Mouse (Mus musculus) kidney, postnatal 0 days (tissue): ENCODE measurements around the gene M1ap. TPM values are rescaled to one million over a fixed set of nuclear protein-coding genes. Genes with fewer than 3 reads are reported as not detected.

Experiments
- ATAC-seq: fragments of 200-750 bp; cut with Nextera tagmentation; replicated peaks from 2 replicates; pipeline ENCODE4 v1.8.0; 2017; ENCODE audit warnings: low read depth, moderate number of reproducible peaks, moderate TSS enrichment, moderate library complexity; ENCODE audit not compliant: low FRiP score
- DNase-seq: peaks from one replicate; pipeline ENCODE4 v3.0.0-alpha.2; 2016; ENCODE audit warnings: low spot score
- H3K27ac ChIP-seq: fragments of 300-500 bp; sonication (generic); 2 replicates; pipeline ENCODE4 v1.5.1; 2014; ENCODE audit warnings: mild to moderate bottlenecking
- H3K27me3 ChIP-seq: fragments of 300-500 bp; sonication (generic); 2 replicates; pipeline ENCODE4 v1.6.1; 2014; ENCODE audit warnings: low read length, mixed read lengths; ENCODE audit not compliant: insufficient read depth
- H3K36me3 ChIP-seq: fragments of 300-500 bp; sonication (generic); 2 replicates; pipeline ENCODE4 v1.6.1; 2014; ENCODE audit warnings: low read length, mixed read lengths; ENCODE audit not compliant: insufficient read depth
- H3K4me1 ChIP-seq: fragments of 300-500 bp; sonication (generic); replicated peaks from 2 replicates; pipeline ENCODE4 v1.6.1; 2014; ENCODE audit warnings: antibody characterized with exemption, low read length, mixed read lengths; ENCODE audit not compliant: insufficient read depth
- H3K4me2 ChIP-seq: fragments of 300-500 bp; sonication (generic); 2 replicates; pipeline ENCODE4 v1.6.1; 2014; ENCODE audit warnings: mild to moderate bottlenecking, low read length, moderate library complexity, mixed read lengths
- H3K4me3 ChIP-seq: fragments of 300-500 bp; sonication (generic); replicated peaks from 2 replicates; pipeline ENCODE4 v1.5.1; 2014; ENCODE audit warnings: low read depth, low read length
- H3K9ac ChIP-seq: fragments of 300-500 bp; sonication (generic); 2 replicates; pipeline ENCODE4 v1.6.1; 2014; ENCODE audit warnings: low read depth, low read length
- H3K9me3 ChIP-seq: fragments of 300-500 bp; sonication (generic); replicated peaks from 2 replicates; pipeline ENCODE4 v1.6.1; 2016; ENCODE audit warnings: low read length, inconsistent platforms, mixed read lengths
- CTCF ChIP-seq: IDR thresholded peaks from 2 replicates; pipeline ENCODE4 v1.5.1; 2016; ENCODE audit warnings: antibody characterized with exemption, low read depth, mild to moderate bottlenecking, moderate library complexity
- WGBS: fragments of 180-500 bp; shearing (Covaris S2); extraction: QIAGEN DNeasy Blood & Tissue Kit; methylation state at CpG from one replicate; pipeline ENCODE4 v1.1.7; 2014; 5-methylcytosine and 5-hydroxymethylcytosine counted together
- polyA plus RNA-seq: library from polyadenylated mRNA; unstranded; fragments of >200 nt; fragmentation: Nextera tagmentation; extraction: Ambion mirVana; gene quantifications from 2 replicates; pipeline ENCODE4 v1.2.1, GENCODE M21; 2015

Gene M1ap
- polyA plus RNA-seq, 1 experiment from 2014 or later: 0.32 TPM

DNA sequence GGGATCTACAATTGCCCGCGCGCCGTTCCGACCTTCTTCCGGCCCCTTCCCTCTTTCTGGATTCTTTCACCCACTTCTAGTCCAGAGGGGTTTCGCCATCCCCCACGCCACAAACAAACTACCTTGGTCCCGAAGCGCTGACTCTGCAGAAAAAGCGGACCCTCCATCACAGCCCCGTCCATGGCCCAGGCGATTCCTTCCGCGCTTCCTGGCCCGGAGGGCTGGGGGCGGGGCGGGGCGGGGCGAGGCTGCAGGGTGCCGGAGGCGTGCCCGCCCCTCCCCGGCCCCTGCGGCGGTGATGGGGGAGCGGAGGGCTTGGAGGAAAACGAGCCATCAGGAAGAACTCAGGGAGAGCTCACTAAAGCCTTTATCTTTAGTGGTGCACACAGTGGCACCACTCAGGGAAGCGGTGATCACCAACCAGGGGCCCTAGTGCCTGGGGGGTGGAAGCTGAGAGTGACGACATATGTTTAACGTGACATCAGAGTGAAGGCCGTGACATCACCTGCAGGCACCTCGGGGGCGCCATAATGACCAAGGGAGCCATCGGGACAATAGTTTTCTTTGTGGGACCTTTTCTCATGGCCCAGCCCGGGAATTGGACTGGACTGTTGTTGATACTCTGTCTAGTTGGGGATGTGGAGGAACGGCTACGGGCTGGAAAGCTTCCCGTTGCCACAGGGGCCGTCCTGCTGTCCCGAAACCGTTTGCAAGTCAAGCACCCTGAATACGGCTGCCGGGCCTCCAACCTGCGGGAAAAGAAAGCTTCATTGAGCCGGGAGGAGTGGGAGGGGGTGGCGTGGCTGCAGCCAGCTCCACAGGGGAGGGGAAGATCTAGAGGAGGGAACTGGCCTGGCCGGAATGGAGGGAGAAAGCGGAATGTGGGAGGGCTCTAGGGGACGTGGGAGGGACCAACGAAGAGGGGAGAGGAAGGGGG is 86.8 kb downstream of the M1ap start, which contains the start of the genes Dok1 and Loxl3:
Dok1 (minus strand) TSS at position 223 of the 937 bp plus-strand sequence.
Loxl3 (plus strand) TSS at position 925 of the 937 bp plus-strand sequence.
- Histone ChIP-seq H3K4me2 (peak within 1 kb of the TSS; percentile 82), H3K9ac (peak within 1 kb of the TSS; percentile 53), H3K9me3 (no peaks in the 10 kb centered on the region), H3K36me3 (no peaks in the 10 kb centered on the region), H3K27me3 (no peaks in the 10 kb centered on the region), H3K27ac (peak within 1 kb of the TSS; percentile 92), H3K4me3 (peak within 1 kb of the TSS; percentile 64), H3K4me1 (peaks cover 3% of the 10 kb centered on the region; the same call in 1 of the 2 replicates)
- DNase-seq: peak; percentile 98
- ATAC-seq: peak; percentile 75
- TF ChIP-seq CTCF: no peak
- under 1% methylated on average over 51 of the region's 51 CpGs for WGBS

DNA sequence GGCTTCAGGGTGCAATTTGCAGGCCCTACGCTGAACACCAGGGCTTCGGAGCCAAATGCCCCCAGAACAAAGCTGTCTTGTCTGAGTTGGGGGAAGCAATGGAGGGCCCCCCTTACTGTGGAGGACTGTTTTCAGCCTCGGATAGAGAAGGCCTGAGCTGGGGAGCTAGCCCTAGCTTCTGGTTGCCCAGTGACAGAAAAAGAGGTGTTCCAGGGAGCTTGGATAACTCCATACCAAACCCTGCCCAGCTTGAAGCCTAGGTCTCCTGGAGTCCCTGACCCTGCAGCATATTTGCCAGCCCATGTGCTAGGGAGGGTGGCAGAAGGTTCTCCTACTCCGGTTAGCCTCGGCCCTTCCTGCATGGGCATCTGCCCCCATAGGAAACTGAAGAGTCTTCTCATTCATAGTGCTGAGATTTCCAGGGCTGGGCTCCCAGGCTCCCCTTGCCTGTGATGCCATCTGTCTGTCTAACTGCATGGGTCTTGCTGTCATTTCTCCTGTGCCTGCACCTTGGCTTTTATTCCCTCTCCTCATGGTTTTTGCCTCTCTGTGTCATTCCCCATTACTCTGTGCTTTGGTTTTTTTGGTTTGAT is 87.9 kb downstream of the M1ap start:
- H3K4me3 ChIP-seq: peak overlapping the region; percentile 64
- TF ChIP-seq CTCF: no peak
- peak overlapping the region; percentile 92 for H3K27ac ChIP-seq
- peak overlapping the region; percentile 53 for H3K9ac ChIP-seq
- H3K36me3 ChIP-seq: no peaks in the 10 kb centered on the region
- H3K27me3 ChIP-seq: no peaks in the 10 kb centered on the region
- H3K9me3 ChIP-seq: no peaks in the 10 kb centered on the region
- WGBS: 33% methylated on average over 5 of the region's 5 CpGs
- ATAC-seq (no peak), DNase-seq (no peak)
- peaks cover 3% of the 10 kb centered on the region for H3K4me1 ChIP-seq
- peak overlapping the region; percentile 82 for H3K4me2 ChIP-seq

DNA sequence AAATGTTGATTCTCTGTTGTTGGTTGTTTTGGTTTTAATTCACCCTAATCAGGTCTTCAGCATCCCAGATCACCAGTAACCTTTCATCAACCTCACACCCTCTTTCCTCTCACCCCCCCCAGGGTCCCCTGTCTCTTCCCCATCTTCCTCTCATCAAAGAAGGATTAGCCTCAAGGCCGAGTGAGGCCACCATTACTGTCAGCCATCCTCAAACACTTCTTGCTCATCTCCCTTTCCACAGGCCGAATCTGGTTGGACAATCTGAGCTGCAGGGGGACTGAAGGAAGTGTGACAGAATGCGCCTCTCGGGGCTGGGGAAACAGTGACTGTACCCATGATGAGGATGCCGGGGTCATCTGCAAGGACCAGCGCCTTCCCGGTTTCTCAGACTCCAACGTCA is 90.5 kb downstream of the M1ap start:
- no peaks in the 10 kb centered on the region for H3K27me3 ChIP-seq
- DNase-seq (no peak), ATAC-seq (no peak)
- WGBS: 87% methylated on average over 8 of the region's 8 CpGs
- no peak overlapping the region for H3K4me2 ChIP-seq
- no peaks in the 10 kb centered on the region for H3K9me3 ChIP-seq
- H3K4me3 ChIP-seq: no peak overlapping the region
- no peak overlapping the region for H3K9ac ChIP-seq
- peaks cover under 1% of the 10 kb centered on the region for H3K4me1 ChIP-seq
- no peak overlapping the region for H3K27ac ChIP-seq
- no peaks in the 10 kb centered on the region for H3K36me3 ChIP-seq
- TF ChIP-seq CTCF: no peak

DNA sequence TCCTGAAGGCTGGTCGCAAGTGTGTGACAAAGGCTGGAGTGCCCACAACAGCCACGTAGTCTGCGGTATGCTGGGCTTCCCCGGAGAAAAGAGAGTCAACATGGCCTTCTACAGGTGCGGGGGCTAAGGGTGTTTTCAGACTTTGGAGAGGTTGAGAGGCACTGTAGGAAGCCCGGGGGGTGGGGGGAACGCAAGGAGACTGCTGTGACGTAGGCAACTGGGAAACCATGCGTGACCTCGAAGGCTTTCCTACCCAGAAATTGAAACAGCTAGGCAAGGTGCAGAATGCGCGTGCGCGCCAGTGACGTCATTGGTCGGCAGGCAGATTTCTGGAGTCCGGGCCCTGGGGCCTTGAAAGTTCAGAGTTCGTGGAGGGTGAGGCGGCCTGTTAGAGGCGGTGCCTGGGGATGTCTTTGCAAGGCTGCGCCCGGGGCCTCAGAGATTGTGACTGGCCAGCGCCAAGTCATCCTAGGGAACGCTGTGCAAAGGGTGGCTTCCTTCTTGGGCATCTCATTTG is 91.9 kb downstream of the M1ap start:
- no peaks in the 10 kb centered on the region for H3K9me3 ChIP-seq
- ATAC-seq (peak; percentile 74), DNase-seq (peak; percentile 83)
- TF ChIP-seq CTCF: no peak
- H3K4me2 ChIP-seq: peak overlapping the region; percentile 41
- H3K36me3 ChIP-seq: no peaks in the 10 kb centered on the region
- 14% methylated on average over 24 of the region's 24 CpGs for WGBS
- H3K4me3 ChIP-seq: no peak overlapping the region
- H3K27ac ChIP-seq: no peak overlapping the region
- no peaks in the 10 kb centered on the region; the same call in none of the 2 replicates for H3K4me1 ChIP-seq
- no peaks in the 10 kb centered on the region for H3K27me3 ChIP-seq
- H3K9ac ChIP-seq: 0 out of 2 replicates have a peak overlapping the region, but pooled peaks have one; percentile 32

DNA sequence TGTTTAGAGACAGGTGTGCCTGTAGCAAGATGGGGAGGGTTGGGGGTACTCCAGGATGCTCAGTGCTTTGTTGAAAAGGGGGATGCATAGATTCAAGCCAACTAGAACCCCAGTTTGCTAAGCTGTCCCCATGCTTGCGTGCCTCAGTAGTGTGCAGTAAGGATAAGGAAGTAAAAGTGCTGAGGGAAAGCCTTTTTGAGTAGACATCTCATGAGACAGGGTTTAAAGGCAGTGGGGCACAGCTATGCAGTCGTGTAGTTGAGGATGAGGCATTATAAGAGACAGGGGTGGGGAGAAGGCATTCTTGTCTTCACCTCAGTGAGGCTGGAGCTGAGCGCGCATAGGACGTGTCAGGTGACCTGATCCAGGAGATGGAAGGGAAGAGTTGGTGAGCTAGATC is 93.9 kb downstream of the M1ap start:
- DNase-seq: no peak
- H3K4me1 ChIP-seq: no peaks in the 10 kb centered on the region; the same call in none of the 2 replicates
- WGBS: 80% methylated on average over 5 of the region's 5 CpGs
- H3K9ac ChIP-seq: no peak overlapping the region
- H3K4me3 ChIP-seq: no peak overlapping the region
- H3K9me3 ChIP-seq: no peaks in the 10 kb centered on the region
- no peak for TF ChIP-seq CTCF
- no peak overlapping the region for H3K27ac ChIP-seq
- H3K36me3 ChIP-seq: no peaks in the 10 kb centered on the region
- no peaks in the 10 kb centered on the region for H3K27me3 ChIP-seq
- no peak for ATAC-seq
- no peak overlapping the region for H3K4me2 ChIP-seq

DNA sequence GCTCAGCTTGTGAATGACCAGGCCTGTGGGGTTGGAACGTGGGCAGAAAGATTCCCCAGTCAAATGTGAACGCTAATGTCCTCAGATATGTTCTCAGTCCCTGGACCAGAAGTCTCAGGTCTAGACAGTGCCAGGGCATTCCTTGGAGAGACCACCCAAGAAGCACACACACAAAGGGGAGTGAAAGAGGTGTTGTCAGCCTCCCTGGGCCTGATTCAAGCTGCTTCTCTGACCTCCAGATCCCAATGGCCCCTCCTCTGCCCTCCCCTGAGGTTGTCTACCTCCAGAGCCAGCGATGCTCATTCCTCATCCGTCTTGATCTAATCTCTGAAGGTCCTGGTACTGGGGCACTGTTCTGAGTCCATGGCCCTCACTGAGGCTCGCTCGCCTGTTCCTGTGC is 96.9 kb downstream of the M1ap start:
- Histone ChIP-seq H3K9me3 (no peaks in the 10 kb centered on the region), H3K9ac (no peak overlapping the region), H3K36me3 (no peaks in the 10 kb centered on the region), H3K4me1 (no peaks in the 10 kb centered on the region; the same call in none of the 2 replicates), H3K4me2 (no peak overlapping the region), H3K27me3 (no peaks in the 10 kb centered on the region), H3K27ac (no peak overlapping the region), H3K4me3 (no peak overlapping the region)
- no peak for DNase-seq
- WGBS: 69% methylated on average over 6 of the region's 6 CpGs
- ATAC-seq: no peak
- no peak for TF ChIP-seq CTCF
